Mouse (Mus musculus): ENCODE measurements around the gene Lrmda. TPM values are rescaled to one million over a fixed set of nuclear protein-coding genes. Genes with fewer than 3 reads are reported as not detected.

Lrmda gene
- total and polyA plus RNA-seq, 2 experiments = 0.18 to 0.50 TPM

DNA sequence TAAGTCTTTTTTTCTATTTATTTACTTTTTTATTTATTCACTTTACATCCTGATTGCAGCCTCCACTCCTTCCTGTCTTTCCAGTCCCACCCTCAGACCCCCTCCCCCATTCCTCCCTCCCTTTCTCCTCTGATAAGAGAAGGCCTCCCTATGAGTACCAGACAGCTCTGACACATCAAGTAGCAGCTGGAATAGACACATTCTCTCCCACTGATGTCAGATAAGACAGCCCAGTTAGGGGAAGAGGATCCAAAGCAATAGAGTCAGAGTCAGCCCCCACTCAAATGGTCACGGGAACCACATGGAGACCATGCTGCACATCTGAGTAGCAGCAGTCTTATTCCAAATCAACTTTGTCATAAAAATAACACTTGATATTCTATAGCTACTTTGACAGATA, 700.5 kb downstream of the Lrmda start:
- H3K4me3 ChIP-seq (ENCODE audit: insufficient read depth, low read depth, low read length) = no peak overlapping the region
- H3K9ac ChIP-seq (ENCODE audit: low read depth, low read length) = no peak overlapping the region
- no peak for TF ChIP-seq POLR2A (IDR thresholded peaks at IDR 0.05; ENCODE audit: extremely low read depth, insufficient read depth, low read length)
- no peak for TF ChIP-seq CTCF (IDR thresholded peaks at IDR 0.05; ENCODE audit: low read depth, low read length)
- H3K27me3 ChIP-seq (ENCODE audit: control insufficient read depth, insufficient read depth, low read length) = no peaks in the 10 kb centered on the region
- no peaks in the 10 kb centered on the region for H3K4me1 ChIP-seq (ENCODE audit: control insufficient read depth, insufficient read depth, low read length)
- no peak overlapping the region for H3K27ac ChIP-seq (replicated peaks; ENCODE audit: insufficient read depth, low read depth, low read length)
- H3K79me2 ChIP-seq (ENCODE audit: control insufficient read depth, insufficient read depth, low read length) = no peaks in the 10 kb centered on the region
- 97% methylated on average over 1 of the region's 1 CpGs for WGBS
- DNase-seq (ENCODE audit: extremely low read depth, low read depth, low spot score) = no peak
- H3K36me3 ChIP-seq (ENCODE audit: control insufficient read depth, insufficient read depth, low read length) = no peaks in the 10 kb centered on the region

DNA sequence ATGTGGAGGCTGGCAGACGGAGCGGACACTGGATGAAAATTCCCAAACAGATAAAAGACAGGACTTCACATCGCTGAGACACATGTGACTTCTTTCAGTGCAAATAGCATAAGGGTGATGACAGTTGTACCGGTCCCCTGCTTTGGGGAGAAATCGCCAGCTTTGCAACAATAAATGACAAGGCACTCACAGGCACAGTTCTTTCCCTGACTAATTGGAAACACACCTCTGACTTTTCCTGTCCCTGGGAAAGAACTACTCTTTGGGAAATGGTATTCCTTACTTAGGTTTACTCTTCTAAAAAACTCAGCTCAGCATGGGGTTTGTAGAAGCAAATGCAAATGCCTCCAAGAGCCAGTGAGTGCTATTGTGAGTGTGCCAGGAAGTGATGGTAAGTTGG, 702.3 kb downstream of the Lrmda start:
- Histone ChIP-seq H3K4me3 (ENCODE audit: insufficient read depth, low read depth, low read length) (no peak overlapping the region), H3K79me2 (ENCODE audit: control insufficient read depth, insufficient read depth, low read length) (no peaks in the 10 kb centered on the region), H3K27ac (replicated peaks; ENCODE audit: insufficient read depth, low read depth, low read length) (no peak overlapping the region), H3K4me1 (ENCODE audit: control insufficient read depth, insufficient read depth, low read length) (no peaks in the 10 kb centered on the region), H3K9ac (ENCODE audit: low read depth, low read length) (no peak overlapping the region), H3K36me3 (ENCODE audit: control insufficient read depth, insufficient read depth, low read length) (no peaks in the 10 kb centered on the region), H3K27me3 (ENCODE audit: control insufficient read depth, insufficient read depth, low read length) (no peaks in the 10 kb centered on the region)
- no peak for DNase-seq (ENCODE audit: extremely low read depth, low read depth, low spot score)
- 78% methylated on average over 5 of the region's 5 CpGs for WGBS
- TF ChIP-seq CTCF (IDR thresholded peaks at IDR 0.05; ENCODE audit: low read depth, low read length) (no peak), POLR2A (IDR thresholded peaks at IDR 0.05; ENCODE audit: extremely low read depth, insufficient read depth, low read length) (no peak)

DNA sequence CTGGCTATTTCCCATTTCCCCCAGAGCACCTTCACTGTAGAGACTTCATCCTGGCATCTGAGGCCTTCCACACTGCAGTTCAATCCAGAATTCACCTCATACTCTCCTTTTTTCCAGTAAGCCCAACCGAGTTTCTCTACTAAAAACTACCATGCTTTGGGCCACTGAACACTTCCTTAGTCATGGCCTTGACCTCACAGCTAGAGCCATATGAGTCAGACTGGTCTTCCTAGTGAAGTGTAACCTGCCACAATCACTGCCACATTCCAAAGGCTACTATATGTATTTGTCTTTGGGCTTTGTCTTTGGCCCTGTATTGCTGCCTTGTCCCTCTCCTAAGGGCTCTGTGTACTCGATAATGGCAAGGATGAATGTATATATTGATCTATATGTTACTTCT, 708.0 kb downstream of the Lrmda start:
- TF ChIP-seq CTCF (IDR thresholded peaks at IDR 0.05; ENCODE audit: low read depth, low read length) (no peak), POLR2A (IDR thresholded peaks at IDR 0.05; ENCODE audit: extremely low read depth, insufficient read depth, low read length) (no peak)
- WGBS = 77% methylated on average over 2 of the region's 2 CpGs
- no peak overlapping the region for H3K4me3 ChIP-seq (ENCODE audit: insufficient read depth, low read depth, low read length)
- H3K4me1 ChIP-seq (ENCODE audit: control insufficient read depth, insufficient read depth, low read length) = no peaks in the 10 kb centered on the region
- H3K27ac ChIP-seq (replicated peaks; ENCODE audit: insufficient read depth, low read depth, low read length) = no peak overlapping the region
- no peaks in the 10 kb centered on the region for H3K79me2 ChIP-seq (ENCODE audit: control insufficient read depth, insufficient read depth, low read length)
- no peaks in the 10 kb centered on the region for H3K36me3 ChIP-seq (ENCODE audit: control insufficient read depth, insufficient read depth, low read length)
- no peak for DNase-seq (ENCODE audit: extremely low read depth, low read depth, low spot score)
- H3K27me3 ChIP-seq (ENCODE audit: control insufficient read depth, insufficient read depth, low read length) = no peaks in the 10 kb centered on the region
- H3K9ac ChIP-seq (ENCODE audit: low read depth, low read length) = no peak overlapping the region

DNA sequence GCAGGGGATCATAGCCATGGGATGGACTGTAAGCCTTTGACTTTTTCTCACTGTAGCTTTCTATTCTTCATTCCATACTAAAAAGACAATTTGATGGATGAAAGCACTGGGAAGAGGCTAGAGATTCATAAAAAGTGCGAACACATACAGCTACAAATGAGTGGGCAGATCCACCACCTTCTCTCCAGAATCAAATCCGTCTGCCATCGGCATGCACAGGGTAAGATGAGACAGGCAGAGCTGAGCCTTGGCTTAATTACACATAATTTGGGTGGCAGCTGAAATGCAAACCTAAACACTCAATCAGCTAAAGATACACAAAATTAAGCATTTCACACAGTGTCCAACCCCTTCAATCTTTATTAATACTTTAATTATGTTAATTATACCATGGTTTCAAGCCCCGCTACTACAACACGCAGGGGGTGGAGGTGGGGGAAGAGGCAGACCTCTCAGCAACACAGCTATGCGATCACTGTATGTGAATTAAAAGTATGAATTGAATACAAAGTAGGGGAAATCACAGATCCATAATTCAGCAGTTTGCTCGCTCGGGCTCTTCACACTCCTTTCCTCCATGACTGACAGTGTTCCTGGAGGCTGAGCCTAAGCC, 709.2 kb downstream of the Lrmda start:
- no peaks in the 10 kb centered on the region for H3K79me2 ChIP-seq (ENCODE audit: control insufficient read depth, insufficient read depth, low read length)
- no peak overlapping the region for H3K27ac ChIP-seq (replicated peaks; ENCODE audit: insufficient read depth, low read depth, low read length)
- no peak overlapping the region for H3K9ac ChIP-seq (ENCODE audit: low read depth, low read length)
- H3K27me3 ChIP-seq (ENCODE audit: control insufficient read depth, insufficient read depth, low read length) = no peaks in the 10 kb centered on the region
- 97% methylated on average over 8 of the region's 8 CpGs for WGBS
- H3K4me1 ChIP-seq (ENCODE audit: control insufficient read depth, insufficient read depth, low read length) = no peaks in the 10 kb centered on the region
- no peaks in the 10 kb centered on the region for H3K36me3 ChIP-seq (ENCODE audit: control insufficient read depth, insufficient read depth, low read length)
- no peak for DNase-seq (ENCODE audit: extremely low read depth, low read depth, low spot score)
- TF ChIP-seq POLR2A (IDR thresholded peaks at IDR 0.05; ENCODE audit: extremely low read depth, insufficient read depth, low read length) (no peak), CTCF (IDR thresholded peaks at IDR 0.05; ENCODE audit: low read depth, low read length) (no peak)
- H3K4me3 ChIP-seq (ENCODE audit: insufficient read depth, low read depth, low read length) = no peak overlapping the region

DNA sequence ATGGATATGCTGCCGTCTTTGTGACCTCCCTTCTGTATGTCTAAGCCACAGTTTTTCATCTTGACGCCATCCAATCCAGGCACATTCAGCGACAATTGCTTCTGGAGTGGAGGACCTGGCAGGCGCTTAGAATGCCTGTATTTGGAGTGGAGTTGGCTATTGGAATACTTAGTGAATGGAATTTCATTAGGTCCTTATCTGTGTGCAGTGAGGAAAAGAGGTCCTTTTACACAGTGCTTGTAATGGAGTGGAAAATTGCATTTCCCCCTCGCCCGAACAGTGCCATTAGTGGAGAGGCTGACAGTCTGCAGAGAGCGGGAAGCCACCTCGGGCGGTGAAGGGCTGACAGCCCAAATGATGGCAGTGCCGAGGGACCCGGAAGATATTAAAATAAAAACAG, 719.1 kb downstream of the Lrmda start:
- H3K27me3 ChIP-seq (ENCODE audit: control insufficient read depth, insufficient read depth, low read length) = no peaks in the 10 kb centered on the region
- no peak for DNase-seq (ENCODE audit: extremely low read depth, low read depth, low spot score)
- H3K9ac ChIP-seq (ENCODE audit: low read depth, low read length) = no peak overlapping the region
- no peaks in the 10 kb centered on the region for H3K36me3 ChIP-seq (ENCODE audit: control insufficient read depth, insufficient read depth, low read length)
- WGBS = 90% methylated on average over 11 of the region's 11 CpGs
- H3K27ac ChIP-seq (replicated peaks; ENCODE audit: insufficient read depth, low read depth, low read length) = no peak overlapping the region
- no peaks in the 10 kb centered on the region for H3K79me2 ChIP-seq (ENCODE audit: control insufficient read depth, insufficient read depth, low read length)
- TF ChIP-seq POLR2A (IDR thresholded peaks at IDR 0.05; ENCODE audit: extremely low read depth, insufficient read depth, low read length) (no peak), CTCF (IDR thresholded peaks at IDR 0.05; ENCODE audit: low read depth, low read length) (no peak)
- H3K4me3 ChIP-seq (ENCODE audit: insufficient read depth, low read depth, low read length) = no peak overlapping the region
- H3K4me1 ChIP-seq (ENCODE audit: control insufficient read depth, insufficient read depth, low read length) = no peaks in the 10 kb centered on the region

DNA sequence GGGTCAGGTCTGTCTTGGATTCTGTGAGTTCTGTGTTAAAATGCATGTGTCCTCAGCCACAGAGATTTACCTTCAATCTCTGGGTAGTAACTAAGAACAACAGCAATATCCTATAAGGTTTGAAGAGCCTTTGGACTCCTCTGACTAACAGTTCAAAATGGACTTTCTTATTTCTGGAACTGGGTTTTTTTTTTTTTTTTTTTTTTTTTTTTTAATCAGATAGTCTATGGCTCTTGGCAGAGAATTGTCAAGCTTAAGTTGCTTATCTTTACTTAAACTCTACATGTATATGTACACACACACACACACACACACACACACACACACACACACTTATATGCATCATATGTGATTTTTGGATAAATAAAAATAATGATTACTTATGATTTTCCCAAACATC, 723.0 kb downstream of the Lrmda start:
- DNase-seq (ENCODE audit: extremely low read depth, low read depth, low spot score) = no peak
- H3K4me1 ChIP-seq (ENCODE audit: control insufficient read depth, insufficient read depth, low read length) = no peaks in the 10 kb centered on the region
- no peaks in the 10 kb centered on the region for H3K27me3 ChIP-seq (ENCODE audit: control insufficient read depth, insufficient read depth, low read length)
- H3K79me2 ChIP-seq (ENCODE audit: control insufficient read depth, insufficient read depth, low read length) = no peaks in the 10 kb centered on the region
- no peaks in the 10 kb centered on the region for H3K36me3 ChIP-seq (ENCODE audit: control insufficient read depth, insufficient read depth, low read length)
- H3K27ac ChIP-seq (replicated peaks; ENCODE audit: insufficient read depth, low read depth, low read length) = no peak overlapping the region
- H3K4me3 ChIP-seq (ENCODE audit: insufficient read depth, low read depth, low read length) = no peak overlapping the region
- TF ChIP-seq POLR2A (IDR thresholded peaks at IDR 0.05; ENCODE audit: extremely low read depth, insufficient read depth, low read length) = no peak
- TF ChIP-seq CTCF (IDR thresholded peaks at IDR 0.05; ENCODE audit: low read depth, low read length) = no peak
- no peak overlapping the region for H3K9ac ChIP-seq (ENCODE audit: low read depth, low read length)

All from liver, adult 2 months (tissue).